Mouse (Mus musculus): Measurements from ENCODE around the gene Hist1h2bk. TPM values are rescaled to one million over a fixed set of nuclear protein-coding genes. Genes with fewer than 3 reads are reported as not detected.
"Not testable (repeated sequence)": the region's sequence is repeated elsewhere in the genome, so short reads cannot be mapped to it uniquely, and the experiment has no call there.

Hist1h2bk gene
- polyA plus RNA-seq, 1 experiment from 2014 or later, result 13.8 TPM

DNA sequence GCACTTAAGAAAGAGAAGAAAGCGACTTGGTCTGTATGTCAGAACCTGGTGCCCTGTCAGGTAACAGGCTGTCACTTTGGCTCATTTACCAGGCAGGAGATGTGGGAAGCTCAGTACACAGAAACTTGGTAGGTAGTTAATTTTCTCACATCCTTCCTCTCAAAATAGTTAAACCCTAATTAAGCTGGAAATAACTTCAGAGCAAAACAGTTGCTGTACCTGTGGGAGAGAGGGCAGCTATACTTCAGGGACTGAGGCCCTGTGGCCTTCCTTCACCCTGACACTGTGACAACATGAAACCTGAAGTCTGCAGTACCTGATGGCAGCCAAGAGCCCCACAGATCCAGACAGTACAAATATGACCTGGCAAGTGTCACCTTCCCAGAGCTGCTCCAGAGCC is 48.5 kb downstream of the Hist1h2bk start, which contains the start of gene Vmn1r188:
TSS of gene Vmn1r188 (plus strand) at position 301 of the 400 bp plus-strand sequence.
- H3K4me1 ChIP-seq (ENCODE audit: control insufficient read depth, insufficient read depth, low read length); H3K27ac ChIP-seq (replicated peaks; ENCODE audit: low read depth, low read length); H3K4me2 ChIP-seq (ENCODE audit: low read depth, severe bottlenecking); H3K9me3 ChIP-seq (ENCODE audit: control insufficient read depth, low read length); H3K9ac ChIP-seq (ENCODE audit: low read length); H3K27me3 ChIP-seq (ENCODE audit: control insufficient read depth, insufficient read depth, low read length); H3K36me3 ChIP-seq (ENCODE audit: control insufficient read depth, insufficient read depth, low read length); ATAC-seq (ENCODE audit: insufficient number of reproducible peaks, low FRiP score, low TSS enrichment, low read depth); DNase-seq (ENCODE audit: low spot score); H3K4me3 ChIP-seq (ENCODE audit: low read depth, low read length): not testable (repeated sequence)
- 83% methylated on average over 1 of the region's 1 CpGs for WGBS

Small RNA genes within 50 kb of the gene (microRNA-seq; reads per million reads assigned to microRNA genes)
- not detected for gene Gm26300
- gene Gm44390, result not detected
- gene Gm44486, result not detected

Other genes with a start within 250 kb of the Hist1h2bk start
- 7.5 and 10.7 TPM in 2 replicates for gene Hist1h2an, start 248.7 kb upstream of the Hist1h2bk start, polyA plus RNA-seq (2014; fragmentation: Nextera tagmentation; extraction: Ambion mirVana)
- gene Hist1h2bp, start 248.4 kb upstream of the Hist1h2bk start, polyA plus RNA-seq (2014; fragmentation: Nextera tagmentation; extraction: Ambion mirVana), result 1.7 and 4.9 TPM in 2 replicates
- 21.3 and 25.2 TPM in 2 replicates for gene Hist1h2bq, start 225.7 kb upstream of the Hist1h2bk start, polyA plus RNA-seq (2014; fragmentation: Nextera tagmentation; extraction: Ambion mirVana)
- gene Hist1h2ao, start 225.4 kb upstream of the Hist1h2bk start, polyA plus RNA-seq (2014; fragmentation: Nextera tagmentation; extraction: Ambion mirVana), result 2.5 and 3.6 TPM in 2 replicates
- gene Hist1h4m, start 224.1 kb upstream of the Hist1h2bk start, polyA plus RNA-seq (2014; fragmentation: Nextera tagmentation; extraction: Ambion mirVana), result not detected in 2 replicates
- 11.8 and 15.0 TPM in 2 replicates for gene Hist1h4n, start 203.7 kb upstream of the Hist1h2bk start, polyA plus RNA-seq (2014; fragmentation: Nextera tagmentation; extraction: Ambion mirVana)
- gene Hist1h2ap, start 202.4 kb upstream of the Hist1h2bk start, polyA plus RNA-seq (2014; fragmentation: Nextera tagmentation; extraction: Ambion mirVana), result 6,460 and 6,662 TPM in 2 replicates
- gene Hist1h2br, start 202.1 kb upstream of the Hist1h2bk start, polyA plus RNA-seq (2014; fragmentation: Nextera tagmentation; extraction: Ambion mirVana), result 21.5 and 24.2 TPM in 2 replicates
- gene Zfp184, start 90.8 kb upstream of the Hist1h2bk start, polyA plus RNA-seq (2014; fragmentation: Nextera tagmentation; extraction: Ambion mirVana), result 26.9 and 28.8 TPM in 2 replicates
- gene Pom121l2, start 54.7 kb upstream of the Hist1h2bk start, polyA plus RNA-seq (2014; fragmentation: Nextera tagmentation; extraction: Ambion mirVana), result 0.31 and 0.38 TPM in 2 replicates
- 0.20 and 0.21 TPM in 2 replicates for gene Prss16, start 26.1 kb upstream of the Hist1h2bk start, polyA plus RNA-seq (2014; fragmentation: Nextera tagmentation; extraction: Ambion mirVana)
- 5.5 and 22.0 TPM in 2 replicates for gene Hist1h2ah, start 302 bp upstream of the Hist1h2bk start, polyA plus RNA-seq (2014; fragmentation: Nextera tagmentation; extraction: Ambion mirVana)
- gene Hist1h4i, start 5.5 kb downstream of the Hist1h2bk start, polyA plus RNA-seq (2014; fragmentation: Nextera tagmentation; extraction: Ambion mirVana), result 29.4 and 30.2 TPM in 2 replicates
- 75.3 and 79.2 TPM in 2 replicates for gene Hist1h2ag, start 7.1 kb downstream of the Hist1h2bk start, polyA plus RNA-seq (2014; fragmentation: Nextera tagmentation; extraction: Ambion mirVana)
- 18.9 and 19.9 TPM in 2 replicates for gene Hist1h2bj, start 7.3 kb downstream of the Hist1h2bk start, polyA plus RNA-seq (2014; fragmentation: Nextera tagmentation; extraction: Ambion mirVana)
- not detected in 2 replicates for gene Vmn1r188, start 48.6 kb downstream of the Hist1h2bk start, polyA plus RNA-seq (2014; fragmentation: Nextera tagmentation; extraction: Ambion mirVana)
- gene Vmn1r189, start 70.0 kb downstream of the Hist1h2bk start, polyA plus RNA-seq (2014; fragmentation: Nextera tagmentation; extraction: Ambion mirVana), result not detected in 2 replicates
- gene Vmn1r191, start 148.1 kb downstream of the Hist1h2bk start, polyA plus RNA-seq (2014; fragmentation: Nextera tagmentation; extraction: Ambion mirVana), result not detected in 2 replicates
- gene Vmn1r192, start 155.3 kb downstream of the Hist1h2bk start, polyA plus RNA-seq (2014; fragmentation: Nextera tagmentation; extraction: Ambion mirVana), result not detected in 2 replicates
- not detected in 2 replicates for gene Vmn1r193, start 187.3 kb downstream of the Hist1h2bk start, polyA plus RNA-seq (2014; fragmentation: Nextera tagmentation; extraction: Ambion mirVana)
- gene Vmn1r194, start 208.3 kb downstream of the Hist1h2bk start, polyA plus RNA-seq (2014; fragmentation: Nextera tagmentation; extraction: Ambion mirVana), result not detected in 2 replicates
- gene Vmn1r195, start 234.7 kb downstream of the Hist1h2bk start, polyA plus RNA-seq (2014; fragmentation: Nextera tagmentation; extraction: Ambion mirVana), result not detected in 2 replicates

Data from limb, embryonic 11.5 days (tissue).